Mouse (Mus musculus): ENCODE measurements around the gene Zfp952. TPM values are rescaled to one million over a fixed set of nuclear protein-coding genes. Genes with fewer than 3 reads are reported as not detected.
"Not testable (repeated sequence)": the region's sequence is repeated elsewhere in the genome, so short reads cannot be mapped to it uniquely, and the experiment has no call there.

The Zfp952 gene
- total and polyA plus RNA-seq, 3 experiments = 0.35 to 13.1 (median 11.8) TPM

DNA sequence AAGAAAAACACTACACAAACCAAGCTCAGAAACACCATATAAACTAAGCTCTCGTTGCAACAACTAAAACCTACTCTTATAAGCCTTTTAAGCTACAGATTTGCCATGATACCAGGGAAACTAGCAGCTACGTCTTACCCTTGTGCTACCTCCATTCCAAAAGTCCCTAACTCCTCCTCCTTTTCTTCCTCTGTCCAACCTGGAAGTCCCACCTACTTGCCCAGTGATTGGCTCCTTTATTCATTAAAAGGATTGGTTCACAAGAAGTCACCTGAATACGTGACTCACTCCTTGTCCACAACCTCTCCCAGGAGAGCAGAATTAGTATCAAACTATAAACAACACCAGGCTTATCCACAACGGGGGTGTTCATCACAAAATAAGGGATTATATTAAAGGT is 6.6 kb upstream of the Zfp952 start:
- no peak for DNase-seq (ENCODE audit: low spot score)
- peaks cover 4% of the 10 kb centered on the region for H3K36me3 ChIP-seq (replicated peaks)
- H3K4me3 ChIP-seq (ENCODE audit: low read depth, low read length) = no peak overlapping the region
- no peaks in the 10 kb centered on the region for H3K9me3 ChIP-seq (replicated peaks)
- no peaks in the 10 kb centered on the region for H3K4me1 ChIP-seq (ENCODE audit: insufficient read depth, low read depth, low read length)
- 0 out of 2 replicates have a peak, but pooled peaks cover 2% of the 10 kb centered on the region for H3K27me3 ChIP-seq (ENCODE audit: insufficient read depth, low read length)
- no peak for ATAC-seq (ENCODE audit: extremely low read depth, insufficient number of reproducible peaks, low FRiP score, poor library complexity, severe bottlenecking)
- no peak for TF ChIP-seq CTCF (IDR thresholded peaks at IDR 0.05; ENCODE audit: low read depth, low read length)
- no peak for TF ChIP-seq GATA2 (IDR thresholded peaks at IDR 0.05; ENCODE audit: borderline replicate concordance, low read depth, low read length)
- TF ChIP-seq GATA1 (IDR thresholded peaks at IDR 0.05; ENCODE audit: borderline replicate concordance, low read length) = no peak
- TF ChIP-seq POLR2AphosphoS5 (IDR thresholded peaks at IDR 0.05; ENCODE audit: insufficient replicate concordance, low read depth, low read length) = no peak
- TF ChIP-seq TAL1 (conservative IDR thresholded peaks at IDR 0.05; ENCODE audit: low read depth, low read length) = no peak

DNA sequence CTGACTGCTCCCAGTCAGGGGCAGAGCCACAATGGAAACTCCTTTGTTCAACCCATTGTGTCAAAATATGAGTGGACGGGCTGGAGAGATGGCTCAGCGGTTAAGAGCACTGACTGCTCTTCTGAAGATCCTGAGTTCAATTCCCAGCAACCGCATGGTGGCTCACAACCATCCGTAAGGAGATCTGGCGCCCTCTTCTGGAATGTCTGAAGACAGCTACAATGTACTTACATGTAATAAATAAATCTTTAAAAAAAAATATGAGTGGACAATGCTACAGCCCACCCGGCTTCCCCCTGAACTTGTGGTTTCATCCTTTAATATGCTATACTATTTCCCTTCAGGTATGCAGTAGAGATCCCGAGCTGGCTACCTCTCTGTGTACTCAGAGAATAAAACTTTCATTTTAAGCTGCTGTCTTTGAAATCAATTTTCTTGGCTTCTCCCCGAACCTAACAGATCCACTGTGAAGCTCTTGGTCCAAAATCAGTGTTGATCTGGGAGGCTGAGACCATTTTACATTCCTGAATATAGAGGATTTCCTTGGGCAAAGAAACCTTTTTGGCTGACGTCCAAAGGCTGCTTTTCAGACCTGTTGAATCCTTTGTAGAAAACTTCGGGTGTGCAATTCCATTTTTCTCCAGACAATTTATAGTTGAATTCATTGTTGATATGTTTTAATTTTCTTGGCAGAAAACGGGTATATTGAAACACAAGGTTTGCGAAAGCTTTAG is 797 bp upstream of the Zfp952 start:
- H3K9me3 ChIP-seq (replicated peaks) = no peaks in the 10 kb centered on the region
- peaks cover 17% of the 10 kb centered on the region for H3K4me1 ChIP-seq (ENCODE audit: insufficient read depth, low read depth, low read length)
- H3K36me3 ChIP-seq (replicated peaks) = peaks cover 20% of the 10 kb centered on the region
- no peak for ATAC-seq (ENCODE audit: extremely low read depth, insufficient number of reproducible peaks, low FRiP score, poor library complexity, severe bottlenecking)
- no peak overlapping the region; the same call in 1 of the 2 replicates for H3K4me3 ChIP-seq (ENCODE audit: low read depth, low read length)
- TF ChIP-seq GATA1 (IDR thresholded peaks at IDR 0.05; ENCODE audit: borderline replicate concordance, low read length) (no peak), GATA2 (IDR thresholded peaks at IDR 0.05; ENCODE audit: borderline replicate concordance, low read depth, low read length) (no peak), TAL1 (conservative IDR thresholded peaks at IDR 0.05; ENCODE audit: low read depth, low read length) (no peak), POLR2AphosphoS5 (IDR thresholded peaks at IDR 0.05; ENCODE audit: insufficient replicate concordance, low read depth, low read length) (no peak), CTCF (IDR thresholded peaks at IDR 0.05; ENCODE audit: low read depth, low read length) (no peak)
- no peaks in the 10 kb centered on the region for H3K27me3 ChIP-seq (ENCODE audit: insufficient read depth, low read length)
- no peak for DNase-seq (ENCODE audit: low spot score)

GRCm38 (mm10) chr17:32998492-32998891 is 5.6 kb downstream of the Zfp952 start:
- DNase-seq (ENCODE audit: low spot score) (no peak), ATAC-seq (ENCODE audit: extremely low read depth, insufficient number of reproducible peaks, low FRiP score, poor library complexity, severe bottlenecking) (no peak)
- H3K27me3 ChIP-seq (ENCODE audit: insufficient read depth, low read length) = no peaks in the 10 kb centered on the region
- H3K4me1 ChIP-seq (ENCODE audit: insufficient read depth, low read depth, low read length) = peaks cover 11% of the 10 kb centered on the region
- peaks cover 18% of the 10 kb centered on the region for H3K9me3 ChIP-seq (replicated peaks)
- no peak for TF ChIP-seq GATA1 (IDR thresholded peaks at IDR 0.05; ENCODE audit: borderline replicate concordance, low read length)
- peaks cover 62% of the 10 kb centered on the region for H3K36me3 ChIP-seq (replicated peaks)
- no peak overlapping the region for H3K4me3 ChIP-seq (ENCODE audit: low read depth, low read length)

DNA sequence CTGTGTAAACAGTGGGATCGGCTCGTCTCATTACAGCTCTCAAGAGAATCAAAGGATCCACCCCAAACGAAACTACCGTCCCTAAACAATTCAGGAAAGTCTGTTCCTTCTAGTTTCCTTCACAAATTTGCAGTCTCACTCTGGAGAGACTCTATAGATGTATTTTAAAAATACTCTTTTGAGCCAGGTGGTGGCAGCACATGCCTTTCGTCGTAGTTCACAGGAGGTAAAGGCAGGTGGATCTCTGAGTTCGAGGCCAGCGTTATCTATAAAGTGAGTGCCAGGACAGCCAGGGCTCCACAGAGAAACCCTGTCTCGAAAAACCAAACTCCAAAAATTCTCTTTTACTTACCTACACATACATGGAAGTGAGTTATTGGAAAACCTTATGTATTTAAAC is 15.4 kb downstream of the Zfp952 start:
- ATAC-seq (ENCODE audit: extremely low read depth, insufficient number of reproducible peaks, low FRiP score, poor library complexity, severe bottlenecking) (no peak), DNase-seq (ENCODE audit: low spot score) (no peak)
- H3K4me1 ChIP-seq (ENCODE audit: insufficient read depth, low read depth, low read length) = no peaks in the 10 kb centered on the region
- no peak for TF ChIP-seq TAL1 (conservative IDR thresholded peaks at IDR 0.05; ENCODE audit: low read depth, low read length)
- no peak for TF ChIP-seq GATA2 (IDR thresholded peaks at IDR 0.05; ENCODE audit: borderline replicate concordance, low read depth, low read length)
- TF ChIP-seq CTCF (IDR thresholded peaks at IDR 0.05; ENCODE audit: low read depth, low read length) = no peak
- no peak for TF ChIP-seq POLR2AphosphoS5 (IDR thresholded peaks at IDR 0.05; ENCODE audit: insufficient replicate concordance, low read depth, low read length)
- TF ChIP-seq GATA1 (IDR thresholded peaks at IDR 0.05; ENCODE audit: borderline replicate concordance, low read length) = no peak
- no peaks in the 10 kb centered on the region for H3K27me3 ChIP-seq (ENCODE audit: insufficient read depth, low read length)
- H3K4me3 ChIP-seq (ENCODE audit: low read depth, low read length) = no peak overlapping the region
- peaks cover 15% of the 10 kb centered on the region for H3K36me3 ChIP-seq (replicated peaks)
- peaks cover 14% of the 10 kb centered on the region for H3K9me3 ChIP-seq (replicated peaks)

DNA sequence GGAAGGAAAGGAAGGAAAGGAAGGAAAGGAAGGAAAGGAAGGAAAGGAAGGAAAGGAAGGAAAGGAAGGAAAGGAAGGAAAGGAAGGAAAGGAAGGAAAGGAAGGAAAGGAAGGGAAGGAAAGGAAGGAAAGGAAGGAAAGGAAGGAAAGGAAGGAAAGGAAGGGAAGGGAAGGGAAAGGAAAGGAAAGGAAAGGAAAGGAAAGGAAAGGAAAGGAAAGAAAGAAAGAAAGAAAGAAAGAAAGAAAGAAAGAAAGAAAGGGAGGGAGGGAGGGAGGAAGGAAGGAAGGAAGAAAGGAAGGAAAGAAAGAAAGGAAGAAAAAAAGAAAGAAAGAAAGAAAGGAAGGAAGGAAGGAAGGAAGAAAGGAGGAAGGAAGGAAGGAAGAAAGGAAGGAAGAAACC is 27.5 kb downstream of the Zfp952 start:
- peaks cover 41% of the 10 kb centered on the region for H3K36me3 ChIP-seq (replicated peaks)

DNA sequence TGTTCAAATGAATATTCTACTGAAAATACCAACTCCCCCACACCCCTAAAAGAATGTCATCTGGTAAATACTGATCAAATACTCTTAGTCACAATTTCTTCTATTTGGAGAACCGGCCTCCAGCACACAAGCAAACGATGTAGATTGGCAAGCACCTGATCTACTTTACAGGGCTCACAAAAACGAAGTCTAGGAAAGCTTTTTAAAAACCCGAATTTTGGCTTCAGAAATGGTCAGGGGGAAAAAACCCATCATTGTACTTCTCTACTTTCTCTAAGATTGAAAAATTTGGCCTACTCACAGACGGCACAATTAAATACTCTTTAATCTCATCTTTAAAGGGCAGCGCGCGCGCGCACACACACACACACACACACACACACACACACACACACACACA is 39.4 kb downstream of the Zfp952 start:
- DNase-seq (ENCODE audit: low spot score) = peak; percentile 6
- no peak for TF ChIP-seq GATA2 (IDR thresholded peaks at IDR 0.05; ENCODE audit: borderline replicate concordance, low read depth, low read length)
- TF ChIP-seq GATA1 (IDR thresholded peaks at IDR 0.05; ENCODE audit: borderline replicate concordance, low read length) = no peak
- no peak for TF ChIP-seq POLR2AphosphoS5 (IDR thresholded peaks at IDR 0.05; ENCODE audit: insufficient replicate concordance, low read depth, low read length)
- TF ChIP-seq CTCF (IDR thresholded peaks at IDR 0.05; ENCODE audit: low read depth, low read length) = no peak
- TF ChIP-seq TAL1 (conservative IDR thresholded peaks at IDR 0.05; ENCODE audit: low read depth, low read length) = no peak
- peaks cover 4% of the 10 kb centered on the region; the same call in 1 of the 2 replicates for H3K4me1 ChIP-seq (ENCODE audit: insufficient read depth, low read depth, low read length)

More for the DNA sequence above, 27.5 kb downstream of the Zfp952 start:
- not testable (repeated sequence) for DNase-seq (ENCODE audit: low spot score); H3K4me3 ChIP-seq (ENCODE audit: low read depth, low read length); H3K4me1 ChIP-seq (ENCODE audit: insufficient read depth, low read depth, low read length); H3K27me3 ChIP-seq (ENCODE audit: insufficient read depth, low read length); ATAC-seq (ENCODE audit: extremely low read depth, insufficient number of reproducible peaks, low FRiP score, poor library complexity, severe bottlenecking)
- H3K9me3 ChIP-seq (replicated peaks) = peaks cover 39% of the 10 kb centered on the region

More for the DNA sequence above, 39.4 kb downstream of the Zfp952 start:
- peaks cover 3% of the 10 kb centered on the region for H3K36me3 ChIP-seq (replicated peaks)
- no peaks in the 10 kb centered on the region for H3K27me3 ChIP-seq (ENCODE audit: insufficient read depth, low read length)
- H3K4me3 ChIP-seq (ENCODE audit: low read depth, low read length) = peak overlapping the region; percentile 92
- ATAC-seq (ENCODE audit: extremely low read depth, insufficient number of reproducible peaks, low FRiP score, poor library complexity, severe bottlenecking) = no peak
- H3K9me3 ChIP-seq (replicated peaks) = peaks cover 7% of the 10 kb centered on the region

Data from G1E (cell line).